Mouse (Mus musculus): Measurements from ENCODE around the gene Rpl10. TPM values are rescaled to one million over a fixed set of nuclear protein-coding genes. Genes with fewer than 3 reads are reported as not detected.

The Rpl10 gene
- total RNA-seq (2012; rRNA removed) = 2,135 and 2,379 TPM in 2 replicates

DNA sequence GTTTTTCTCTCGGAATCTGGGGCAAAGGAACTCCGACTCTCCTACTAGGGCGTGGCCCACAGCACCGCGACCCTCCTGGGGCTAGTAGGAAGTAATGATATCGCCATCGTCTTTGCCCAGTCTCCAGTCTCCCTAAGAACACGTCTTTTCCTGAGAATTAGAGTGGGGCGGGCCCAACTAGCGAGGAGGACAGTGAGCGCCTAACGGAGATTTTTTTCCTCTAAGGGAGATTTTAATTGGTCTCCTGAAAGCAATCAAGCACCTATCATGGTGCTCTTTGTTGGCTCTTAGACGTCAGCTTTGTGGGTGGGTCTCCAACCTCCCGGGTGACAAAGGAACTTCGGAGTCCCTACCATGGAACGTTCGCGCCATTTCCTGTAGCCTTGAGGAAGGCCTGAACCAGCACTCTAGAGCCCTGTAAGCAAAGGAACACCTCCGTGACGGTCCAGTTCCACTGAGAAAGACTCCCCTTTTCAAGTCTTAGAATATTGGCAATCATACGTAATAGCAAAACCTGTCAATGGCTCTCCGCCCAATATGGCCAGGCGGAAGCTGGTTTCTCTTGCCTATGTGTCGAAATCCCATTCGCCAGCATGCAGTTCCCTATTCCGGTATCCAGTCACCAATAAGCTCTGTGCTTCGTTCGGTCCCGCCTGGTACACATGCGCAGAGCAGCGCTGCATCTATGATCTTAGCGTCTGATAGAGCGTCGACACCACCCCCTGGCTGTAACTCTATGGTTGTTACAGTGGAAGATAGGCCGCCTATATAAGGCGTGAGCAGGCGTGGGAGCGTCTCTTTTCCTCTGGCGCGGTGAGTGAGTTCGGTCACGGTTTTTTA lies at the start of gene Rpl10:
Rpl10 (plus strand) TSS at position 751 of the 840 bp plus-strand sequence.
- in situ Hi-C loops (cut with MboI; ENCODE audit: low sequenced_read_pairs in 2 of 2, unreplicated experiment in 2 of 2) = no loop called here
- peaks cover 0 to 2% of the 10 kb centered on the region in 2 experiments; a peak in 1 of 4 replicates for H3K4me1 ChIP-seq (ENCODE audit: control insufficient read depth in 2 of 2, insufficient read depth in 2 of 2, low read length in 2 of 2, poor library complexity in 1 of 2)
- H3K9ac ChIP-seq (ENCODE audit: insufficient read depth, low read depth, low read length, poor library complexity, severe bottlenecking) = peak within 1 kb of the TSS; percentile 98
- TF ChIP-seq CHD2 (IDR thresholded peaks at IDR 0.05; ENCODE audit: low read depth, low read length) = peak; percentile 30; the same call in 1 of the 2 replicates
- TF ChIP-seq HCFC1 (IDR thresholded peaks at IDR 0.05; ENCODE audit: borderline replicate concordance, insufficient read depth, low read length) = peak; percentile 71; the same call in 1 of the 2 replicates
- TF ChIP-seq ZNF384 (IDR thresholded peaks at IDR 0.05; ENCODE audit: low read depth, low read length) = peak; percentile 72
- no peak for TF ChIP-seq ZC3H11A (IDR thresholded peaks at IDR 0.05; ENCODE audit: borderline replicate concordance, low read depth, low read length)
- no peak for TF ChIP-seq MAFK (IDR thresholded peaks at IDR 0.05; ENCODE audit: insufficient read depth, low read depth, low read length)
- H3K27ac ChIP-seq (ENCODE audit: insufficient read depth, low read depth, low read length, poor library complexity, severe bottlenecking) = peak within 1 kb of the TSS; percentile 93
- H3K36me3 ChIP-seq (ENCODE audit: control insufficient read depth, insufficient read depth, low read length, poor library complexity, severe bottlenecking) = peaks cover 18% of the 10 kb centered on the region
- DNase-seq (ENCODE audit: low read depth, low spot score) = peak; percentile 82
- no peaks in the 10 kb centered on the region for H3K9me3 ChIP-seq (ENCODE audit: control insufficient read depth, insufficient read depth, low read depth, low read length)
- H3K4me3 ChIP-seq (ENCODE audit: insufficient read depth in 1 of 2, low read depth in 1 of 2, low read length in 2 of 2, poor library complexity in 1 of 2, severe bottlenecking in 1 of 2) = peak within 1 kb of the TSS; percentile 86 to 95

DNA sequence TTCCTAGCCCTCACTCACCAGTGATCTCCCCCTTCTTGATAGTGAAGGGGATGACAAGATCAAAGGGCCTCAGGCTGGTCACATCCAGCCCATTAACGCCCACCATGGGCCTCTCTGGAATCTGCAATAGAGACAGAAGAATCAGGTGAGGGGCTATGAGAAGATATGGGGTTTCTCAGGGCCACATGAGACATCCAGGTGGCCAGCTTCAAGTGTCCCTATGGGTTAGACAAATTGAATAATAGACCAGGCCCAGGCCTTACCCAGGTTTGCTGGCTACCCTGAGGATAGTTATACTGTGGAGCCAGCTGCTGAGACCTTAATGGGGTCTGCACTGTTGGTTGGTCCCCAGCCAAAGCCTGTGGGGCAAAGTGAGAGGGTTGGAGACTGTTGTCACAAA lies 40.6 kb upstream of the Rpl10 start:
- no peaks in the 10 kb centered on the region for H3K4me1 ChIP-seq (ENCODE audit: control insufficient read depth in 2 of 2, insufficient read depth in 2 of 2, low read length in 2 of 2, poor library complexity in 1 of 2)
- no peak for DNase-seq (ENCODE audit: low read depth, low spot score)
- no peak for TF ChIP-seq ZC3H11A (IDR thresholded peaks at IDR 0.05; ENCODE audit: borderline replicate concordance, low read depth, low read length)
- no peak for TF ChIP-seq CHD2 (IDR thresholded peaks at IDR 0.05; ENCODE audit: low read depth, low read length)
- TF ChIP-seq MAFK (IDR thresholded peaks at IDR 0.05; ENCODE audit: insufficient read depth, low read depth, low read length) = no peak
- no peak for TF ChIP-seq ZNF384 (IDR thresholded peaks at IDR 0.05; ENCODE audit: low read depth, low read length)
- TF ChIP-seq HCFC1 (IDR thresholded peaks at IDR 0.05; ENCODE audit: borderline replicate concordance, insufficient read depth, low read length) = no peak
- no peaks in the 10 kb centered on the region for H3K9me3 ChIP-seq (ENCODE audit: control insufficient read depth, insufficient read depth, low read depth, low read length)
- H3K4me3 ChIP-seq (ENCODE audit: insufficient read depth in 1 of 2, low read depth in 1 of 2, low read length in 2 of 2, poor library complexity in 1 of 2, severe bottlenecking in 1 of 2) = no peak overlapping the region
- in situ Hi-C loops (cut with MboI; ENCODE audit: low sequenced_read_pairs in 2 of 2, unreplicated experiment in 2 of 2) = loop anchor here (5.0 to 25.0 kb wide), 2 partner anchors 48 to 268 kb away; partner anchors contain the start of gene Hcfc1 (in 1 of the 2)
- H3K27ac ChIP-seq (ENCODE audit: insufficient read depth, low read depth, low read length, poor library complexity, severe bottlenecking) = no peak overlapping the region
- no peak overlapping the region for H3K9ac ChIP-seq (ENCODE audit: insufficient read depth, low read depth, low read length, poor library complexity, severe bottlenecking)
- H3K36me3 ChIP-seq (ENCODE audit: control insufficient read depth, insufficient read depth, low read length, poor library complexity, severe bottlenecking) = peaks cover 82% of the 10 kb centered on the region

GRCm38 (mm10) chrX:74233196-74233595 lies 37.4 kb upstream of the Rpl10 start:
- peaks cover 82% of the 10 kb centered on the region for H3K36me3 ChIP-seq (ENCODE audit: control insufficient read depth, insufficient read depth, low read length, poor library complexity, severe bottlenecking)
- in situ Hi-C loops (cut with MboI; ENCODE audit: low sequenced_read_pairs in 2 of 2, unreplicated experiment in 2 of 2) = loop anchor here (5.0 to 25.0 kb wide), 2 partner anchors 51 to 271 kb away; partner anchors contain the start of gene Hcfc1 (in 1 of the 2)
- no peaks in the 10 kb centered on the region for H3K9me3 ChIP-seq (ENCODE audit: control insufficient read depth, insufficient read depth, low read depth, low read length)

DNA sequence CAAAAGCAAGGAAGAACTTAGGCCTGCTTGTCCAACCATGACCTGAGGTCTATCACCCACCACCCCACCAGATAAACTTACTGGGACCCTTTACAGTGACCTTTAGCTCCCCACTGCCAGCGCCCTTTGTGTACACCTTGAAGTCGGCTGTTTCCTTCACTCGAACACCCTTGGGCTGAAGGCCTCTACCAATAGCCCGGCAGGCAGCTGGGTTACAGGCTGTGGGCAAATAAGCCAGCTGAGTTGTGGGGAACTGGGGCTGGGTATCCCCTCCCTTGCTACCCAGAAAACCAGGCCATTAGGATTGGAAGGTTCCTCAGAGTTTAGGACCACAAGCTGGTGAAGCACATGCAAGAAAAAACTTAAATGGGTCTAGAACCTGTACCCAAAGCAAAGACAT lies 30.3 kb upstream of the Rpl10 start:
- TF ChIP-seq HCFC1 (IDR thresholded peaks at IDR 0.05; ENCODE audit: borderline replicate concordance, insufficient read depth, low read length) = no peak
- no peak for TF ChIP-seq MAFK (IDR thresholded peaks at IDR 0.05; ENCODE audit: insufficient read depth, low read depth, low read length)
- TF ChIP-seq ZC3H11A (IDR thresholded peaks at IDR 0.05; ENCODE audit: borderline replicate concordance, low read depth, low read length) = no peak
- TF ChIP-seq ZNF384 (IDR thresholded peaks at IDR 0.05; ENCODE audit: low read depth, low read length) = no peak
- TF ChIP-seq CHD2 (IDR thresholded peaks at IDR 0.05; ENCODE audit: low read depth, low read length) = no peak
- DNase-seq (ENCODE audit: low read depth, low spot score) = no peak
- Histone ChIP-seq H3K9me3 (ENCODE audit: control insufficient read depth, insufficient read depth, low read depth, low read length) (no peaks in the 10 kb centered on the region), H3K4me1 (ENCODE audit: control insufficient read depth in 2 of 2, insufficient read depth in 2 of 2, low read length in 2 of 2, poor library complexity in 1 of 2) (no peaks in the 10 kb centered on the region), H3K9ac (ENCODE audit: insufficient read depth, low read depth, low read length, poor library complexity, severe bottlenecking) (no peak overlapping the region), H3K27ac (ENCODE audit: insufficient read depth, low read depth, low read length, poor library complexity, severe bottlenecking) (no peak overlapping the region), H3K4me3 (ENCODE audit: insufficient read depth in 1 of 2, low read depth in 1 of 2, low read length in 2 of 2, poor library complexity in 1 of 2, severe bottlenecking in 1 of 2) (no peak overlapping the region), H3K36me3 (ENCODE audit: control insufficient read depth, insufficient read depth, low read length, poor library complexity, severe bottlenecking) (peaks cover 69% of the 10 kb centered on the region)
- in situ Hi-C loops (cut with MboI; ENCODE audit: low sequenced_read_pairs in 2 of 2, unreplicated experiment in 2 of 2) = loop anchor here (10.0 to 25.0 kb wide), 2 partner anchors 174 to 278 kb away; partner anchors contain the start of gene Hcfc1 (in 1 of the 2)

More at GRCm38 (mm10) chrX:74233196-74233595, 37.4 kb upstream of the Rpl10 start:
- TF ChIP-seq ZC3H11A (IDR thresholded peaks at IDR 0.05; ENCODE audit: borderline replicate concordance, low read depth, low read length) (no peak), MAFK (IDR thresholded peaks at IDR 0.05; ENCODE audit: insufficient read depth, low read depth, low read length) (no peak), HCFC1 (IDR thresholded peaks at IDR 0.05; ENCODE audit: borderline replicate concordance, insufficient read depth, low read length) (no peak), ZNF384 (IDR thresholded peaks at IDR 0.05; ENCODE audit: low read depth, low read length) (no peak), CHD2 (IDR thresholded peaks at IDR 0.05; ENCODE audit: low read depth, low read length) (no peak)
- Histone ChIP-seq H3K4me1 (ENCODE audit: control insufficient read depth in 2 of 2, insufficient read depth in 2 of 2, low read length in 2 of 2, poor library complexity in 1 of 2) (no peaks in the 10 kb centered on the region), H3K9ac (ENCODE audit: insufficient read depth, low read depth, low read length, poor library complexity, severe bottlenecking) (no peak overlapping the region), H3K27ac (ENCODE audit: insufficient read depth, low read depth, low read length, poor library complexity, severe bottlenecking) (no peak overlapping the region), H3K4me3 (ENCODE audit: insufficient read depth in 1 of 2, low read depth in 1 of 2, low read length in 2 of 2, poor library complexity in 1 of 2, severe bottlenecking in 1 of 2) (no peak overlapping the region)
- no peak for DNase-seq (ENCODE audit: low read depth, low spot score)

All from ES-E14 (cell line).